Mouse (Mus musculus) ovary, postnatal 36 days (tissue): ENCODE data around the gene Btf3l4.
A peak's percentile ranks its signal among the peaks of the same experiment; 100 is the strongest.

Source experiments
- DNase-seq: peaks from one replicate; pipeline ENCODE4 v3.0.0; 2022; ENCODE audit warnings: low spot score, mixed read lengths

Btf3l4 gene

GRCm38 (mm10) chr4:108825677-108826076 lies 7.7 kb downstream of the Btf3l4 start:
- no peak for DNase-seq

GRCm38 (mm10) chr4:108811550-108811949 lies 21.9 kb downstream of the Btf3l4 start:
- DNase-seq, result no peak

DNA sequence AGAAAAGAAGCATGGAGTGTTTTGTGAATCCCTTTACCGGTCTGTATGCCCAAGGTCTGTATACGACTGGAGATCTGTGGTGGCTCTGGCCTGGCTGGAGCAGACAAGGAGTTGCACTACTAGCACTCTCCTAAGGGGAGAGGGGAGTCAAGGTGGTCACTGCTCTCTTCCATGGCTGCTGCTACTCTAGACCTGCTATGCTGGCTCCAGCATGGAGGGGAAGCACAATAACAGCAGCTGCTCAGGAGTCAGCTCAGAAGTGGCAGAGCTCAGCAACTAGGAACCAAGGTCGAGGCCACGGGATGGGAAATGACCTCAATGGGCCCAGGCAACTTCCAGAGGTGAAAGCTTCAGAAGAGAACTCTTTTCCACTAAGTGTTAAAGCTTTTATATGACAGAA lies 22.3 kb downstream of the Btf3l4 start:
- DNase-seq, result no peak

GRCm38 (mm10) chr4:108803535-108803934 lies 29.9 kb downstream of the Btf3l4 start:
- DNase-seq, result no peak

DNA sequence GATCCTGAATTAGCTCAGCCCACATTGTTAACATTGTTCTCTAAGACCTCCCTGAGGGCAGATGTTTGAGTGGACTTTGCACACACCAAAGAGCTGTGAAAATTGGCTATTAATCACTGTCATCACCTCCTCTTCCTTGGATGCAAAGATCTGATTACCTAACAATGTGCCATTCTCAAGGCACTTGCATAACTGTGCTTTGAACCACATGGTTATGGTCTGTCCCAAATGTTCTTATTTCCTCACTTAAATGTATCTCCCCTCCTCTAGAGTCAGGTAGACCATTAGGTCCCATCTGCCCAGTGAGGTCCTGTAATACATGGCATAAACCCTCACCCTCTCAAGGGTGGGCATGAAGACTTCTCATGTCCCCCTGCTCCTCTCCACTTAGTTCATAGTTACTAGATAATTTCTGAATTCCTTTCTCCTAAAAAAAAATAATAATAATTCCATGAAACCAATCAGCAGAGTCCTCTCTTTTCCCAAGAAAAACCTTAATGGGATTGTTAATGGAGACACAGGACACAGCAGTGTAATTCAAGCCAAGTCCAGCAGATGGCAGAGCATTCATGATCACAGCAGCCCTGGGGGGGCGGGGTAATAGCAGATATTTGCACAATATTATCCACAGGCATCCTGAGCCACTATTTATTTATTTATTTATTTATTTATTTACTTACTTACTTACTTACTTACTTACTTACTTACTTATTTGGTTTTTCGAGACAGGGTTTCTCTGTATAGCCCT lies 35.2 kb downstream of the Btf3l4 start:
- DNase-seq, result peak; percentile 65

- no peak for DNase-seq
Observed at GRCm38 (mm10) chr4:108796701-108797100, 36.7 kb downstream of the Btf3l4 start.

DNA sequence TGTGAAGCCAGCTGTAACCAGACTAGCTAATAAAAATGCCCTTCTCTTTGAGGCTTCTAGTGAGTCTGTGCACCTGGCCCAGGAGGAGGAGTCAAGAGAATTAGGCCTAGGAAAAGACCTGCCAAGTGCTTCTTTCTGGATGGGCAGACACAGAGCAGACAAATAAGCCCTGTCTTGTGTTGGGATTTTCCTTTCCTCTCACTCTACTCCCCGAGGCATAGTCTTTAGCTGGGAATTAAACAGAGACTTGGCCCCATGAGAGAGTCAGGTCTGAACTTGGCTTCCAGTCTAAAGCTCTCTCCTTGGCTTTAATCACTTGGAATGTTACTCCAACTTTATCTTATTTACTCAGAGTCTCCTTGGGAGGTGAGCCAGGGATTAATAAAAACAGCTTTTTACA lies 39.5 kb downstream of the Btf3l4 start:
- DNase-seq, result no peak

- no peak for DNase-seq
Observed at GRCm38 (mm10) chr4:108790507-108790906, 42.9 kb downstream of the Btf3l4 start.

DNA sequence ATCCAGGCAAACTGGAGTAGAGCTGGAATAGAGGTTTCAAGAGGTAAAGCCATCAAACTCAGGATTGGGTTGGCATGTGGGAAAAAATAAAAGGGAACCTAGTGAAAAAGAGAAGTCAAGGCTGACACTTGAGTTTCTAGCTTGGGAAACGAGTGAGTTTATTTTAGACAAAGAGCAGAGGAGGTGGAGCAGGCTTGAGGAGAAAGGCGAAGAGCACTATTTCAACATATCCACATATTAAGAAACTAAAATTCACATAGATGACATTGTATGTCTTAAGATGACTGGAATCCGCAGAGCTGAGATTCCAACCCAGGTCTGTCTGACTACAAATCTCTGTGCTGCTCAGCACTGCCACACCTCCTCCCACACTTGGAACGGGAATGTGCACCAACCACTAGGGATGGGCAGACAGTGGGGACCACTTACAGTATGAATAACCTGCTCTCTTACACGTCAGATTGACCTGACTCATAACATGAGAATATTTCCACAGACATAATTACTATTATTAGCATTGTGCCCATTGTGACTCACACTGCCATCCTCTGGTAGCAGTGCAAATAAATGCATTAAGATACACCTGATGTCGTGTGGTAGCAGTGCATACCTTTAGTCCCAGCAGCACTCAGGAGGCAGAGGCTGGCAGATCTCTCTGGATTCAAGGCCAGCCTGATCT lies 44.0 kb downstream of the Btf3l4 start:
- no peak for DNase-seq

DNA sequence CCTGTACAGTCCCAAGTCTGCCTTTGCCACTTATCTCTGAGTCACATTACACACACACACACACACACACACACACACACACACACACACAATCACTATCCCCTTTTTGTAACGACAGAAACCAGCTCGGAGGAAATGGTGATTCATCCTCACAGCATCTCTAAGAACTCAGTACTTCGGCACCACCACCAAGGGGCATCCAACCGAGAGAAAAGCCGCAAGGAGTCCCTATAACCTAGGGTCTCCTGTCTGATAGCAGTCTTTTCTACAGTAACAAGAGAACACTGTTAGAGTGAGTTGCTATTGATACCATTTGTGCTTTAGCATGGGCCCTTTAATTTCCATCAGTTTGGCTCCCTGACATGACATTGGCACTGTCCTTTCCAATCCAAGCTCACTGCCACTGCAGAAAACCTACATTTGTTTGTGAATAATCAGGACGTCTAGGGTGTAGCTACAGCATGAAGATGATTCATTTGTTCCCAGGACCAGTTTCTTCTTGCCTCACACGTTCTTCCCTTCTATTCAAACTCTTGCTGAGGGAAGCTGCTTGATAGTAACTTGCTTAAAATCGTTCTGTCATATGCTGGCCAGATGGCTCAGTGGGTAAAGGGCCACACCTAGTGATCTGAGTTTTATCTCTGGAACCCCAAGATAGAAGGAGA lies 50.9 kb downstream of the Btf3l4 start:
- DNase-seq, result no peak

- no peak for DNase-seq
Observed at GRCm38 (mm10) chr4:108781596-108781995, 51.8 kb downstream of the Btf3l4 start.

DNA sequence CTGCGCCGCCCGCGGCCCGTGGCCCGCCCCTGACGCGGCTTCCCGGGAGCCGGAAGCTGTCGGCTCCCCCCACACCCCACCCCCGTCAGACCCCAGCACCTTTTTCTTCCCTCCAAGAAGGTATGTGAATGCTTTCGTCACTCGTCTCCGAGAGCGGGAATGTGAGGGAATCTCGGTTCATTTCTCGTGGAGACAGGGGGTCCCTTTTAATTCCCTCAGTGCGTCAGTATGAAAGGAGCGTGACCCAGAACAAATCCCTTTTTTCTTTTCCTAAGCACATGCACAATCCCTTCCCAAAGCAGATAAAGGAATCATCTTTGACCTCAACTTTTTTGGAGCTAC lies 52.6 kb downstream of the Btf3l4 start:
- DNase-seq, result no peak

DNA sequence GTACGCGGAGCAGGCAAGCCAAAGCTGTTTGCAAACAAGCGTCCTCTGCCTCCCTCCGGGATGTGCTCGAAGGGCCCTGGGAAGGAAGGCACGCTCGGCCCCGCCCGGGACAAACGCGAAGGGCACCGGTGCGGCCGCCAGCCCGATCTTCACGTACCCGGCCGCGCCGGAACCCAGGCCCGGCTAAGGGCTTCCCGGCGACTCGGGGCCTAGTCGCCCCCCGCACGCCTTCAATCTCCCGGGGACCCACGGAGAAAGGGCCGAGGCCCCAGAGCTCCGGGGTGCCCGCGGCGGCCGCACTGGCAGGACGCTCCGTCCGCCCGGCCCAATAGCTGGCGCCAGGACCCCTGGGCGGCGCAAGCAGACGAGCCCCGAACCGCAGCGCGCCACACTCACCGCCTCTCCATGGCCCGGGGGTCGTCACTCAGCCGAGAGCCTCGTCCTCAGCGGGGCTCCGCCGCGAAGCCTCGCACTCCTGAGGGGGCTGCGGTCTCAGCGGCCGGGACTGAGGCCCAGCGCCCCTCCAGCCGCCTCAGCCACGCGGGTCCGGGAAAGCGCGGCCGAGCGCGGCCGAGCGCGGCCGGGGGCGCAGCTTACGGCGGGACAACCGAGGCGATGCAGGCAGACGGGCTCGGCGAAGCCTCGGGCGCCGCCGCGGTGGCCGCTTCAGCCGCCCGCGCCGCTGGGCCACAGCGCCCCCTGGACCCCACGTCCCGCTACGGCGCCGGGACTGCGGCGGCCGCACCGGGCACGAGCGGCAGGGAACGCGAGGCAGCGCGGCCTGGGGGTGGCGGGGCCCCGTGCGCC lies 53.2 kb downstream of the Btf3l4 start, which contains the start of gene Zfyve9:
Gene Zfyve9, minus strand, starts transcription at position 742 of the 807 bp plus-strand sequence.
- DNase-seq, result peak; percentile 88

DNA sequence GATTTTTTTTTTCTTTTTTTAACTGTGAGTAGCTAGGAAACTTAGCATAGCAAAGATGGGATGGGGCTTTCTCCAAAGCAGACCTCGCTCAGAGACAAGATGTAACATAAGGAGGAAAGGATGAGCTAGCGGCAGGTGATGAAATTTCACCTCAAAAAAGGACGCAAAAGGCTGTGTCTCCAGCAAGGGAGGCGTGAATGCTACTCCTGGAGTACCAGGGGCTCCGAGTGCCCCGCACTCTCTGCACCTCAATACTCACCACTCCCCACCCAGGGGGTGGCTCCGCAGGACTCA lies 53.7 kb downstream of the Btf3l4 start:
- DNase-seq, result no peak

- no peak for DNase-seq
Observed at GRCm38 (mm10) chr4:108768527-108768926, 64.9 kb downstream of the Btf3l4 start.
